Mouse (Mus musculus) heart, postnatal 36 days (tissue): Measurements from ENCODE around the gene Adamtsl1. TPM values are rescaled to one million over a fixed set of nuclear protein-coding genes. Genes with fewer than 3 reads are reported as not detected.

ENCODE experiments used
- DNase-seq, 2 experiments: peaks; one replicate each; pipeline ENCODE4 v3.0.0; 2021 to 2022
- intact Hi-C: fragments of 180-260 bp; cut with DNase I; formaldehyde crosslinking; loops from one replicate; pipeline ENCODE4 v1.15.1; 2025
- total RNA-seq, 2 experiments: library from RNA; stranded (reverse); gene quantifications; 2 replicates each; pipeline ENCODE4 v1.2.3; 2021

Gene Adamtsl1
- total RNA-seq, 2 experiments from 2014 or later: 2.4 to 3.6 TPM

DNA sequence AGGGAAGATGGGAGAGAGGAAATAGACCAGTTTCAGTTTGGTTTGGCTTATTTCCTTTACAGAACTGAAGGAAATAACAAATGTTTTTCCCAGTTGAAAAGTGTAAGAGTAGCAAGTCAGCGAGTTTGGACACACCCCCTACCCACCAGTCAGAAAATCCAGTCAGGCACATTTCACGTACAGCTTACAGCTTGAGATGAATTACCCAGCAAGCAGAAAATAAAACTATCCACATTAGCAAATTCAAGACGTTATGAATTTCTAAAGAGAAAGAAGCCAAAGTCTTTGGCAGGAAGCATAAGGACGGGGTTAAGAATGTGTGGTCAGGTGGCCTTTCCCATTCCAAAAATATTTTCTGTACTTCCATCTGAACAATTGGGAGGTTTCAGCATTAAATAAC lies 838.1 kb downstream of the Adamtsl1 start:
- DNase-seq: no peak
- intact Hi-C loops: no loop called here

DNA sequence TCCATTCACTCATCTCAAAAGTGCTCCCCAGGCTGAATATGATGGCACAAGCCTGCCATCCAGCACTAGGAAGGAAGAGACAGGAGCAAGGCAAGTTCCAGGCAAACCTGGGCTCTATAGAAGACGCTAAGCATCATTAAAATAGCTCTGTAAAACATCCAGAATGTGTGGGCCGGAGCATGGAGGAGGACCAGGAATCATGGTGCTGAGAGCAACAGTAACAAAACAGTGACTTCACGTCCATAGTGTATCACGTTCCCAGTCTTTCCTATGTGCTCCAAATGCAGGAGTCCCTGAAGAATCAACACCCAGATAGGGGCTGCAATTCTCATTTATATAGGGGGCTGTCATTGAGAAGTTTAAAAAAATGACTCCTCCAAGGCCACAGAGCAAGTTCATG lies 839.6 kb downstream of the Adamtsl1 start:
- intact Hi-C loops: no loop called here
- no peak for DNase-seq

- intact Hi-C loops: no loop called here
- no peak for DNase-seq
Measured at GRCm38 (mm10) chr4:86359398-86359797, 845.4 kb downstream of the Adamtsl1 start.

- no peak for DNase-seq
- intact Hi-C loops: no loop called here
Measured at GRCm38 (mm10) chr4:86369055-86369454, 855.1 kb downstream of the Adamtsl1 start.

- intact Hi-C loops: no loop called here
- DNase-seq: no peak
Measured at GRCm38 (mm10) chr4:86373166-86373565, 859.2 kb downstream of the Adamtsl1 start.

DNA sequence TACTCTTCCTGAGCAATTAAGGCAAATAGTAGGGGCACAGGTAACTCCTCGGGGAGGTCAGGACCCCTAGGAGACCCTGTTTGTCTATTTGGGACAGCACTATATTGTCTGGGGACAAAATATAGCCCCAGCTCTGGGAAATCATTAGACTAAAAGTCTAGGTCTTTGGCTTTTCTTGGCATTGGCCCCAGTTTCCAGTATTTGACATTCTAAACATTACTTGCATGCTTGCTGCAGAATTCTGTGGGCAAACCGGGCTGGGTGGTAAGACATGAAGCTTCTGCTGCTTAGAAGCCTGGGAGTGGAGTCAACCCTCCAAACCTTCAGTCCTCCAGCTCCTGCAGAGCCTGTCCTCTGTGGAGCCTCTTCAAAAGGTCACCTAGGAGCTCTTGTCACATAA lies 869.2 kb downstream of the Adamtsl1 start:
- intact Hi-C loops: no loop called here

DNA sequence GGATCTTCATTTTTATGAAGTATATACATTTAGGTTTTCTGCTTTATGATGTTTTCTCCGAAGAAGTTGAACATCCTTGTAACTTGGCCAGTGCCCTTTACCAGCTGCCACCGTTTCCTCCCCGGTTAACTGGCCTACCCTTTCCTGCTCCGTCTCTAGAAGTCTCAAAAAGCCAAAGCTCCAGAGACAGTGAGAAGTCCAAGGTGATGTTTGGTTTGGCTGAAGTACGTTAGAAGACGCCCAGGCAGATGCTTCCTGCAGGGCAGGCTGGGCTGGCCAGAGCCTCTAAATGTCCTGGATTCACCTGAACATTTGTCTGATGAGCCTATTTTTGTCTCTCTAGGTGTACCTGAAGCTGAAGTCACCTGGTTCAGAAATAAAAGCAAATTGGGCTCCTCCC lies 871.1 kb downstream of the Adamtsl1 start:
- DNase-seq: no peak
- intact Hi-C loops: loop anchor here (5.0 kb wide), 2 partner anchors 153 to 157 kb away; no protein-coding TSS in a partner anchor

More for the DNA sequence above, 869.2 kb downstream of the Adamtsl1 start:
- no peak for DNase-seq

GRCm38 (mm10) chr4:86388430-86388829 lies 874.5 kb downstream of the Adamtsl1 start:
- intact Hi-C loops: loop anchor here (5.0 kb wide), 2 partner anchors 154 to 156 kb away; no protein-coding TSS in a partner anchor

DNA sequence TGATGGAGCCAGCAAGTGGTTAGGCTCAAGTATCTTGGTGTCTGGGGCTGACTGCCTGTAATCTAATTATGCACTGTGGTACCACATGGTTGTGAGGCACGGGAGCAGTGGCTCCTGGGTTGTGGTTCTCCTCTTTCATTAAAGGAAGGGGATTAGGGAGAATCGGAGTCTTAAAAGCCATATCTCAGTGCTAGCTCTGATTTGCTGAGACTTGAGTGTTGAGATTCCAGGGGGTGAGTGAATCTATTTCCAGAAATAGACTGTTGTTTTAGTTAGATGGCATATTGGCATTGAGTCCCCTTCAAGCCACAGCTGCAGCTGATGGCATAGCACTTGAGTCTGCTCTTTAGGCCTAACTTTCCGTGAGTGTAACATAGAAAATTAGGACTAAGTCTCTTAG lies 877.2 kb downstream of the Adamtsl1 start:
- intact Hi-C loops: loop anchor here (10.0 kb wide), 1 partner anchor 456 kb away; no protein-coding TSS in a partner anchor
- DNase-seq: no peak

More at GRCm38 (mm10) chr4:86388430-86388829, 874.5 kb downstream of the Adamtsl1 start:
- no peak for DNase-seq

GRCm38 (mm10) chr4:86395636-86396035 lies 881.7 kb downstream of the Adamtsl1 start:
- intact Hi-C loops: loop anchor here (5.0 to 10.0 kb wide), 3 partner anchors 83 to 461 kb away; no protein-coding TSS in a partner anchor
- DNase-seq: no peak

GRCm38 (mm10) chr4:86396672-86397288 lies 882.8 kb downstream of the Adamtsl1 start:
- intact Hi-C loops: loop anchor here (5.0 to 10.0 kb wide), 3 partner anchors 84 to 462 kb away; no protein-coding TSS in a partner anchor
- no peak for DNase-seq

- DNase-seq: no peak
- intact Hi-C loops: loop anchor here (5.0 to 10.0 kb wide), 3 partner anchors 85 to 463 kb away; no protein-coding TSS in a partner anchor
Measured at GRCm38 (mm10) chr4:86397470-86397869, 883.5 kb downstream of the Adamtsl1 start.

DNA sequence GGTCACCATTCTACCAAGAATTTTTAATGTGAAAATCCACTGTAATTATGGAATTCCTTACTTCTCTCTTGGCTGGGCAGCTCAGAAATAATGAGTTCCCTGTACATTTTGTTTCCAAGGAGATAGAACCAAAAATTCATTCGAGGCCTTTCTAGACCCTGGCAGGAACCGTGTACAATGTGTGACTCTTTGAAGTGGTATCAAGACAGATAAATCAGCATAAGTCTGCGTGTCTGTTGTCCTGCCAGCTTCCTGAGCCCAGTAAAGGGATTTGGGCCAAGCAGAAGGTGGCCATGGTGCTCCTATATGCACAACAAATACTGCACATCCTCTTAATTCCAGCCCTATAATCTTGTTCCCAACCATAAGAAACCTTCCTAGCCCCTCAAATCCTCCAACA lies 887.1 kb downstream of the Adamtsl1 start:
- intact Hi-C loops: no loop called here
- DNase-seq: no peak

GRCm38 (mm10) chr4:86406501-86407199 lies 892.7 kb downstream of the Adamtsl1 start:
- intact Hi-C loops: no loop called here
- DNase-seq: no peak

- intact Hi-C loops: no loop called here
- no peak for DNase-seq
Measured at GRCm38 (mm10) chr4:86407200-86407527, 893.2 kb downstream of the Adamtsl1 start.

DNA sequence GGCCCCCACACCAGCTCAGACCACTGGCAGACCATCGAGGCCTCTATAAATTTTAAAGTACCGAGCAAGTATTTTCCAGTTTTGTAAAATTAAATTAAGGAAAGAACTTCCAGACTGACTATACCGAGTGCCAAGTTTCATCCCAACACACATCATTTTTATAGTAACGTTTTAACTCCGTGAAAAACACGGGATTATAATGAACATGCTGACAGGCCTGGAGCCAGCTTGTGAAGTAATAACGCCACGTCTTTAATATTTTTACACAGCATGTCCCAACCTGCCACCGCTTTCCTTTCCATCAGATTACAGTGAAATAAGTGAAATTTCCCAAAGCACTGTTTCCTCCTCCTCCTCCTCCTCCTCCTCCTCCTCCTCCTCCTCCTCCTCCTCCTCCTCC lies 894.4 kb downstream of the Adamtsl1 start:
- intact Hi-C loops: no loop called here
- DNase-seq: no peak

DNA sequence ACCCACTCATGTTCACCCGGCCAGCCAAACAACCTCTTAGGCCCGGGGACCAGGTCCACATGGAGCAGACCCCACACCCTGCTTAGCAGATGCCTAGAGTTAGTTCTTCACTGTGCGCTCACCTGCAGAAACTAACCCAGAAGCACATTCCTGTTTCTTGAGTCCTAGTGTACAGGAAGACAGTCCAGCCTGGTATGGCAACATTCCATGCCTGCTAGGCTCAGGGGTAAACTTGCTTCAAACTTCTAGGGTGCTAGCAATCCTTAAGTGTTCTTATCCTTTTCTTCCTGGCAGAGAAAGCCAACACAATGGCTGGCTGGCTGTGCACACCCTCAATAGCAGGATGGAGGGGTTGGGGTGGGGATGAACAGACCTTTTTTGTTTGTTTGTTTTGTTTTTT lies 897.0 kb downstream of the Adamtsl1 start:
- intact Hi-C loops: no loop called here
- no peak for DNase-seq

DNA sequence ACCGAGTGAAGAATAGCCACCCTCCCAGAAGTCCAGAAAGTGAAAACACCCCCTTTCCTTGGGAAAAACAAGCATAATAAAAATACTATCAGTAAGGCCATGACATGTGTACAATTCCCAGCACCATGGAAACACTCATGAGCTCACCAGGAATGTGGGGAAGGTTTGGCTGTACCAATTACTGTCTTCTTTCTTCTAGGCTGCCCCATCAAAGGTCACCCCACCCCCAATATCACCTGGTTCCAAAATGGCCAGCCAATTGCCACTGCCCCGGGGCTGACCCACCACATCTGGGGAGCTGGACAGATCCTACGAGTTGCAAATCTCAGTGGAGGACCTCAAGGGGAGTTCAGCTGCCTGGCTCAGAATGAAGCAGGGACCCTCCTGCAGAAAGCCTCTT lies 899.4 kb downstream of the Adamtsl1 start:
- intact Hi-C loops: no loop called here
- no peak for DNase-seq

- intact Hi-C loops: no loop called here
- no peak for DNase-seq
Measured at GRCm38 (mm10) chr4:86416401-86417025, 902.5 kb downstream of the Adamtsl1 start.

- intact Hi-C loops: no loop called here
- no peak for DNase-seq
Measured at GRCm38 (mm10) chr4:86422586-86422985, 908.6 kb downstream of the Adamtsl1 start.

GRCm38 (mm10) chr4:86425581-86425980 lies 911.6 kb downstream of the Adamtsl1 start:
- intact Hi-C loops: no loop called here
- no peak for DNase-seq

DNA sequence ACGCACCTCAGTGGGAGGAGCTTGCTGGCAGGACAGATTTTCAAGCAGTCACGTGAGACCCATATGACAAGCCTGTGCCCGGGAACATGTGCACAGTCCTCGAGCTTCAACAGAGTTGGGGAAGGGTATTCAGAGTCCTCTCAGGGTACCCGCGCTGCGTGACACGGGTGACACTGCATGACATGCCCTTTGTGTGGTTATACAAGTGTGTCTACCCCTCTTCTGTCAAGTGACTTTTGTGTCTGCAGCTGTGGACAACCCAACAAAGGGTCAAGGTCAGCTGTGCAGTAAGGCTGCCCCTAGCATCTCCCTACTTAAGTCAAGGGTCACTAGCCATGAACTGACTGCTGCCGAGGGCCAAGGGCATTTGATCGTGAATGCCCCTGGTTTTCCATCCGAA lies 912.6 kb downstream of the Adamtsl1 start:
- no peak for DNase-seq
- intact Hi-C loops: no loop called here
